Mouse (Mus musculus): Measurements from ENCODE around the gene Tmem265. TPM values are rescaled to one million over a fixed set of nuclear protein-coding genes. Genes with fewer than 3 reads are reported as not detected.
A peak's percentile ranks its signal among the peaks of the same experiment; 100 is the strongest.

Tmem265 gene
- polyA plus RNA-seq, 1 experiment from 2014 or later: 8.8 TPM

GRCm38 (mm10) chr7:127591108-127591507 lies 29.9 kb downstream of the Tmem265 start:
- Histone ChIP-seq H3K36me3 (peaks cover 66% of the 10 kb centered on the region), H3K4me2 (replicated peaks) (no peak overlapping the region), H3K27ac (no peak overlapping the region), H3K27me3 (no peaks in the 10 kb centered on the region), H3K4me1 (peaks cover 18% of the 10 kb centered on the region), H3K9ac (no peak overlapping the region), H3K9me3 (no peaks in the 10 kb centered on the region), H3K4me3 (no peak overlapping the region)
- WGBS: 94% methylated on average over 10 of the region's 10 CpGs
- ATAC-seq (ENCODE audit: low FRiP score, low read depth): no peak

- no peaks in the 10 kb centered on the region for H3K27me3 ChIP-seq
- no peaks in the 10 kb centered on the region for H3K9me3 ChIP-seq
- H3K4me2 ChIP-seq (replicated peaks): no peak overlapping the region
- no peak for ATAC-seq (ENCODE audit: low FRiP score, low read depth)
- H3K36me3 ChIP-seq: peaks cover 80% of the 10 kb centered on the region
- H3K4me3 ChIP-seq: no peak overlapping the region
- no peak overlapping the region for H3K9ac ChIP-seq
- WGBS: 92% methylated on average over 14 of the region's 14 CpGs
- peaks cover 10% of the 10 kb centered on the region for H3K4me1 ChIP-seq
- no peak overlapping the region for H3K27ac ChIP-seq
Observed at GRCm38 (mm10) chr7:127592575-127592974, 31.4 kb downstream of the Tmem265 start.

- WGBS: 94% methylated on average over 17 of the region's 17 CpGs
- H3K4me1 ChIP-seq: no peaks in the 10 kb centered on the region
- H3K4me3 ChIP-seq: no peak overlapping the region
- H3K4me2 ChIP-seq (replicated peaks): no peak overlapping the region
- no peak overlapping the region for H3K27ac ChIP-seq
- no peak overlapping the region for H3K9ac ChIP-seq
- ATAC-seq (ENCODE audit: low FRiP score, low read depth): no peak
- no peaks in the 10 kb centered on the region for H3K27me3 ChIP-seq
- H3K9me3 ChIP-seq: no peaks in the 10 kb centered on the region
- peaks cover 99% of the 10 kb centered on the region for H3K36me3 ChIP-seq
Observed at GRCm38 (mm10) chr7:127596747-127597146, 35.6 kb downstream of the Tmem265 start.

- H3K36me3 ChIP-seq: peaks cover 93% of the 10 kb centered on the region
Observed at GRCm38 (mm10) chr7:127600612-127601011, 39.4 kb downstream of the Tmem265 start.

GRCm38 (mm10) chr7:127601735-127602134 lies 40.5 kb downstream of the Tmem265 start:
- H3K4me1 ChIP-seq: no peaks in the 10 kb centered on the region
- 90% methylated on average over 4 of the region's 4 CpGs for WGBS
- H3K27ac ChIP-seq: no peak overlapping the region
- no peaks in the 10 kb centered on the region for H3K9me3 ChIP-seq
- no peak overlapping the region for H3K4me3 ChIP-seq
- H3K4me2 ChIP-seq (replicated peaks): no peak overlapping the region
- H3K36me3 ChIP-seq: peaks cover 87% of the 10 kb centered on the region
- no peak for ATAC-seq (ENCODE audit: low FRiP score, low read depth)
- no peak overlapping the region for H3K9ac ChIP-seq
- H3K27me3 ChIP-seq: no peaks in the 10 kb centered on the region

More at GRCm38 (mm10) chr7:127600612-127601011, 39.4 kb downstream of the Tmem265 start:
- no peak overlapping the region for H3K4me2 ChIP-seq (replicated peaks)
- WGBS: 91% methylated on average over 7 of the region's 7 CpGs
- H3K27ac ChIP-seq: no peak overlapping the region
- H3K9ac ChIP-seq: no peak overlapping the region
- no peaks in the 10 kb centered on the region for H3K9me3 ChIP-seq
- no peak overlapping the region for H3K4me3 ChIP-seq
- H3K27me3 ChIP-seq: no peaks in the 10 kb centered on the region
- H3K4me1 ChIP-seq: no peaks in the 10 kb centered on the region
- ATAC-seq (ENCODE audit: low FRiP score, low read depth): no peak

- no peaks in the 10 kb centered on the region for H3K4me1 ChIP-seq
- no peak overlapping the region for H3K4me2 ChIP-seq (replicated peaks)
- H3K4me3 ChIP-seq: no peak overlapping the region
- no peaks in the 10 kb centered on the region for H3K9me3 ChIP-seq
- H3K27ac ChIP-seq: no peak overlapping the region
- no peak overlapping the region for H3K9ac ChIP-seq
- WGBS: 83% methylated on average over 2 of the region's 2 CpGs
- ATAC-seq (ENCODE audit: low FRiP score, low read depth): no peak
- H3K27me3 ChIP-seq: no peaks in the 10 kb centered on the region
- H3K36me3 ChIP-seq: peaks cover 87% of the 10 kb centered on the region
Observed at GRCm38 (mm10) chr7:127602903-127603302, 41.7 kb downstream of the Tmem265 start.

- peaks cover 88% of the 10 kb centered on the region for H3K36me3 ChIP-seq
Observed at GRCm38 (mm10) chr7:127604256-127604655, 43.1 kb downstream of the Tmem265 start.

GRCm38 (mm10) chr7:127607150-127607549 lies 46.0 kb downstream of the Tmem265 start:
- Histone ChIP-seq H3K4me1 (no peaks in the 10 kb centered on the region), H3K4me3 (no peak overlapping the region), H3K9me3 (no peaks in the 10 kb centered on the region), H3K9ac (no peak overlapping the region), H3K27me3 (no peaks in the 10 kb centered on the region), H3K36me3 (peaks cover 88% of the 10 kb centered on the region), H3K27ac (no peak overlapping the region), H3K4me2 (replicated peaks) (no peak overlapping the region)
- ATAC-seq (ENCODE audit: low FRiP score, low read depth): no peak
- WGBS: 89% methylated on average over 6 of the region's 6 CpGs

More at GRCm38 (mm10) chr7:127604256-127604655, 43.1 kb downstream of the Tmem265 start:
- Histone ChIP-seq H3K9ac (no peak overlapping the region), H3K4me2 (replicated peaks) (no peak overlapping the region), H3K9me3 (no peaks in the 10 kb centered on the region), H3K27ac (no peak overlapping the region), H3K4me3 (no peak overlapping the region), H3K27me3 (no peaks in the 10 kb centered on the region), H3K4me1 (no peaks in the 10 kb centered on the region)
- no peak for ATAC-seq (ENCODE audit: low FRiP score, low read depth)
- WGBS: 87% methylated on average over 10 of the region's 10 CpGs

GRCm38 (mm10) chr7:127611011-127611410 lies 49.8 kb downstream of the Tmem265 start:
- H3K4me3 ChIP-seq: no peak overlapping the region
- WGBS: 97% methylated on average over 29 of the region's 29 CpGs
- no peak for ATAC-seq (ENCODE audit: low FRiP score, low read depth)
- H3K9me3 ChIP-seq: no peaks in the 10 kb centered on the region
- H3K4me1 ChIP-seq: peaks cover 16% of the 10 kb centered on the region
- H3K9ac ChIP-seq: no peak overlapping the region
- H3K27ac ChIP-seq: no peak overlapping the region
- H3K4me2 ChIP-seq (replicated peaks): no peak overlapping the region
- peaks cover 71% of the 10 kb centered on the region for H3K36me3 ChIP-seq
- no peaks in the 10 kb centered on the region for H3K27me3 ChIP-seq

GRCm38 (mm10) chr7:127611561-127611960 lies 50.4 kb downstream of the Tmem265 start:
- Histone ChIP-seq H3K9me3 (no peaks in the 10 kb centered on the region), H3K36me3 (peaks cover 67% of the 10 kb centered on the region), H3K4me1 (peaks cover 17% of the 10 kb centered on the region), H3K4me3 (no peak overlapping the region), H3K4me2 (replicated peaks) (no peak overlapping the region), H3K9ac (no peak overlapping the region), H3K27me3 (no peaks in the 10 kb centered on the region), H3K27ac (no peak overlapping the region)
- no peak for ATAC-seq (ENCODE audit: low FRiP score, low read depth)
- WGBS: 97% methylated on average over 26 of the region's 26 CpGs

GRCm38 (mm10) chr7:127613501-127613900 lies 52.3 kb downstream of the Tmem265 start:
- Histone ChIP-seq H3K4me3 (peak overlapping the region; percentile 100), H3K4me1 (peaks cover 17% of the 10 kb centered on the region), H3K9me3 (no peaks in the 10 kb centered on the region), H3K27ac (no peak overlapping the region), H3K4me2 (replicated peaks) (peak overlapping the region; percentile 87), H3K36me3 (peaks cover 48% of the 10 kb centered on the region), H3K27me3 (no peaks in the 10 kb centered on the region), H3K9ac (peak overlapping the region; percentile 96)
- no peak for ATAC-seq (ENCODE audit: low FRiP score, low read depth)
- WGBS: 85% methylated on average over 8 of the region's 8 CpGs

- Histone ChIP-seq H3K27me3 (no peaks in the 10 kb centered on the region), H3K4me1 (peaks cover 17% of the 10 kb centered on the region), H3K9ac (peak overlapping the region; percentile 96), H3K4me3 (peak overlapping the region; percentile 100), H3K9me3 (no peaks in the 10 kb centered on the region), H3K27ac (0 out of 2 replicates have a peak overlapping the region, but pooled peaks have one; percentile 77), H3K36me3 (peaks cover 42% of the 10 kb centered on the region), H3K4me2 (replicated peaks) (peak overlapping the region; percentile 87)
- no peak for ATAC-seq (ENCODE audit: low FRiP score, low read depth)
- WGBS: 25% methylated on average over 8 of the region's 8 CpGs
Observed at GRCm38 (mm10) chr7:127614091-127614490, 52.9 kb downstream of the Tmem265 start.

GRCm38 (mm10) chr7:127614511-127614890 lies 53.3 kb downstream of the Tmem265 start:
- Histone ChIP-seq H3K4me1 (peaks cover 17% of the 10 kb centered on the region), H3K27me3 (no peaks in the 10 kb centered on the region), H3K9ac (peak overlapping the region; percentile 96), H3K4me3 (peak overlapping the region; percentile 100), H3K27ac (peak overlapping the region; percentile 77), H3K36me3 (peaks cover 38% of the 10 kb centered on the region), H3K9me3 (no peaks in the 10 kb centered on the region), H3K4me2 (replicated peaks) (peak overlapping the region; percentile 87)
- 1% methylated on average over 23 of the region's 44 CpGs for WGBS
- peak; percentile 38 for ATAC-seq (ENCODE audit: low FRiP score, low read depth)
